Mouse (Mus musculus): Measurements from ENCODE around the gene Nup62. TPM values are rescaled to one million over a fixed set of nuclear protein-coding genes. Genes with fewer than 3 reads are reported as not detected.

Gene Nup62
- polyA plus RNA-seq, 1 experiment from 2014 or later: 68.9 TPM

- Histone ChIP-seq H3K27ac (ENCODE audit: low read depth) (peak within 1 kb of the TSS; percentile 86), H3K9ac (peak within 1 kb of the TSS; percentile 78), H3K36me3 (ENCODE audit: insufficient read depth) (peaks cover 30% of the 10 kb centered on the region), H3K9me3 (ENCODE audit: low read depth, low read length) (no peaks in the 10 kb centered on the region), H3K4me3 (ENCODE audit: low read depth, low read length) (peak within 1 kb of the TSS; percentile 70), H3K4me1 (ENCODE audit: insufficient read depth) (peaks cover 21% of the 10 kb centered on the region), H3K4me2 (peak within 1 kb of the TSS; percentile 97), H3K27me3 (ENCODE audit: insufficient read depth, low read length) (no peaks in the 10 kb centered on the region)
- DNase-seq (peak; percentile 94), ATAC-seq (ENCODE audit: insufficient read depth) (peak; percentile 48)
- WGBS: under 1% methylated on average over 32 of the region's 32 CpGs
- TF ChIP-seq CTCF (IDR thresholded peaks at IDR 0.05; ENCODE audit: low read depth): no peak
Observed at GRCm38 (mm10) chr7:44857042-44857552, 41.2 kb downstream of the Nup62 start, which contains the start of gene Pnkp. TSS of gene Pnkp (plus strand) at chr7:44857139.

- H3K9ac ChIP-seq: peak overlapping the region; percentile 78
- ATAC-seq (ENCODE audit: insufficient read depth) (no peak), DNase-seq (peak; percentile 77)
- peaks cover 21% of the 10 kb centered on the region for H3K4me1 ChIP-seq (ENCODE audit: insufficient read depth)
- WGBS: 25% methylated on average over 8 of the region's 8 CpGs
- TF ChIP-seq CTCF (IDR thresholded peaks at IDR 0.05; ENCODE audit: low read depth): no peak
- H3K27me3 ChIP-seq (ENCODE audit: insufficient read depth, low read length): no peaks in the 10 kb centered on the region
- H3K9me3 ChIP-seq (ENCODE audit: low read depth, low read length): no peaks in the 10 kb centered on the region
- peak overlapping the region; percentile 97 for H3K4me2 ChIP-seq
- peaks cover 30% of the 10 kb centered on the region for H3K36me3 ChIP-seq (ENCODE audit: insufficient read depth)
- H3K27ac ChIP-seq (ENCODE audit: low read depth): peak overlapping the region; percentile 24; the same call in 1 of the 2 replicates
- H3K4me3 ChIP-seq (ENCODE audit: low read depth, low read length): peak overlapping the region; percentile 70
Observed at GRCm38 (mm10) chr7:44857905-44858304, 42.0 kb downstream of the Nup62 start.

- Histone ChIP-seq H3K4me3 (ENCODE audit: low read depth, low read length) (no peak overlapping the region), H3K4me2 (no peak overlapping the region), H3K36me3 (ENCODE audit: insufficient read depth) (peaks cover 39% of the 10 kb centered on the region), H3K27me3 (ENCODE audit: insufficient read depth, low read length) (no peaks in the 10 kb centered on the region), H3K4me1 (ENCODE audit: insufficient read depth) (peaks cover 8% of the 10 kb centered on the region), H3K27ac (ENCODE audit: low read depth) (no peak overlapping the region), H3K9me3 (ENCODE audit: low read depth, low read length) (no peaks in the 10 kb centered on the region), H3K9ac (no peak overlapping the region)
- no peak for TF ChIP-seq CTCF (IDR thresholded peaks at IDR 0.05; ENCODE audit: low read depth)
- ATAC-seq (ENCODE audit: insufficient read depth) (no peak), DNase-seq (no peak)
- WGBS: 86% methylated on average over 11 of the region's 11 CpGs
Observed at GRCm38 (mm10) chr7:44859896-44860295, 44.0 kb downstream of the Nup62 start.

GRCm38 (mm10) chr7:44860576-44861428 is 44.9 kb downstream of the Nup62 start:
- peak; percentile 90 for DNase-seq
- ATAC-seq (ENCODE audit: insufficient read depth): peak; percentile 59
- 47% methylated on average over 22 of the region's 22 CpGs for WGBS
- no peaks in the 10 kb centered on the region for H3K27me3 ChIP-seq (ENCODE audit: insufficient read depth, low read length)
- H3K9ac ChIP-seq: no peak overlapping the region
- peaks cover 8% of the 10 kb centered on the region for H3K4me1 ChIP-seq (ENCODE audit: insufficient read depth)
- peak; percentile 94 for TF ChIP-seq CTCF (IDR thresholded peaks at IDR 0.05; ENCODE audit: low read depth)
- H3K36me3 ChIP-seq (ENCODE audit: insufficient read depth): peaks cover 48% of the 10 kb centered on the region
- H3K4me2 ChIP-seq: no peak overlapping the region
- no peaks in the 10 kb centered on the region for H3K9me3 ChIP-seq (ENCODE audit: low read depth, low read length)
- peak overlapping the region; percentile 67 for H3K27ac ChIP-seq (ENCODE audit: low read depth)
- H3K4me3 ChIP-seq (ENCODE audit: low read depth, low read length): no peak overlapping the region

- H3K9me3 ChIP-seq (ENCODE audit: low read depth, low read length): no peaks in the 10 kb centered on the region
- no peak overlapping the region for H3K4me3 ChIP-seq (ENCODE audit: low read depth, low read length)
- H3K9ac ChIP-seq: no peak overlapping the region
- H3K4me1 ChIP-seq (ENCODE audit: insufficient read depth): peaks cover 9% of the 10 kb centered on the region
- H3K27me3 ChIP-seq (ENCODE audit: insufficient read depth, low read length): no peaks in the 10 kb centered on the region
- WGBS: 72% methylated on average over 14 of the region's 14 CpGs
- peak overlapping the region; percentile 67; the same call in 1 of the 2 replicates for H3K27ac ChIP-seq (ENCODE audit: low read depth)
- peaks cover 54% of the 10 kb centered on the region for H3K36me3 ChIP-seq (ENCODE audit: insufficient read depth)
- no peak for ATAC-seq (ENCODE audit: insufficient read depth)
- DNase-seq: no peak
- H3K4me2 ChIP-seq: no peak overlapping the region
- no peak for TF ChIP-seq CTCF (IDR thresholded peaks at IDR 0.05; ENCODE audit: low read depth)
Observed at GRCm38 (mm10) chr7:44861429-44861816, 45.5 kb downstream of the Nup62 start.

- Histone ChIP-seq H3K9ac (no peak overlapping the region), H3K27me3 (ENCODE audit: insufficient read depth, low read length) (no peaks in the 10 kb centered on the region), H3K27ac (ENCODE audit: low read depth) (no peak overlapping the region; the same call in 1 of the 2 replicates), H3K9me3 (ENCODE audit: low read depth, low read length) (no peaks in the 10 kb centered on the region), H3K4me2 (no peak overlapping the region), H3K4me1 (ENCODE audit: insufficient read depth) (peaks cover 17% of the 10 kb centered on the region), H3K4me3 (ENCODE audit: low read depth, low read length) (no peak overlapping the region), H3K36me3 (ENCODE audit: insufficient read depth) (peaks cover 56% of the 10 kb centered on the region)
- DNase-seq (no peak), ATAC-seq (ENCODE audit: insufficient read depth) (no peak)
- no peak for TF ChIP-seq CTCF (IDR thresholded peaks at IDR 0.05; ENCODE audit: low read depth)
- 65% methylated on average over 8 of the region's 8 CpGs for WGBS
Observed at GRCm38 (mm10) chr7:44862434-44862833, 46.5 kb downstream of the Nup62 start.

- no peak for TF ChIP-seq CTCF (IDR thresholded peaks at IDR 0.05; ENCODE audit: low read depth)
- WGBS: 78% methylated on average over 14 of the region's 14 CpGs
Observed at GRCm38 (mm10) chr7:44863210-44863609, 47.3 kb downstream of the Nup62 start.

More at GRCm38 (mm10) chr7:44863210-44863609, 47.3 kb downstream of the Nup62 start:
- no peak for DNase-seq
- H3K27me3 ChIP-seq (ENCODE audit: insufficient read depth, low read length): no peaks in the 10 kb centered on the region
- ATAC-seq (ENCODE audit: insufficient read depth): no peak
- H3K27ac ChIP-seq (ENCODE audit: low read depth): no peak overlapping the region
- H3K4me3 ChIP-seq (ENCODE audit: low read depth, low read length): no peak overlapping the region
- no peak overlapping the region for H3K9ac ChIP-seq
- peaks cover 23% of the 10 kb centered on the region for H3K4me1 ChIP-seq (ENCODE audit: insufficient read depth)
- H3K36me3 ChIP-seq (ENCODE audit: insufficient read depth): peaks cover 56% of the 10 kb centered on the region
- H3K9me3 ChIP-seq (ENCODE audit: low read depth, low read length): no peaks in the 10 kb centered on the region
- H3K4me2 ChIP-seq: no peak overlapping the region
